Mouse (Mus musculus) brain, adult 2 months (tissue): ENCODE results near the gene Fpr1.
A peak's percentile ranks its signal among the peaks of the same experiment; 100 is the strongest.
"Not testable (repeated sequence)": the region's sequence is repeated elsewhere in the genome, so short reads cannot be mapped to it uniquely, and the experiment has no call there.

ENCODE experiments used
- DNase-seq: peaks from one replicate; pipeline ENCODE4 v3.0.0; 2011; ENCODE audit warnings: low read depth, low spot score

Gene Fpr1

DNA sequence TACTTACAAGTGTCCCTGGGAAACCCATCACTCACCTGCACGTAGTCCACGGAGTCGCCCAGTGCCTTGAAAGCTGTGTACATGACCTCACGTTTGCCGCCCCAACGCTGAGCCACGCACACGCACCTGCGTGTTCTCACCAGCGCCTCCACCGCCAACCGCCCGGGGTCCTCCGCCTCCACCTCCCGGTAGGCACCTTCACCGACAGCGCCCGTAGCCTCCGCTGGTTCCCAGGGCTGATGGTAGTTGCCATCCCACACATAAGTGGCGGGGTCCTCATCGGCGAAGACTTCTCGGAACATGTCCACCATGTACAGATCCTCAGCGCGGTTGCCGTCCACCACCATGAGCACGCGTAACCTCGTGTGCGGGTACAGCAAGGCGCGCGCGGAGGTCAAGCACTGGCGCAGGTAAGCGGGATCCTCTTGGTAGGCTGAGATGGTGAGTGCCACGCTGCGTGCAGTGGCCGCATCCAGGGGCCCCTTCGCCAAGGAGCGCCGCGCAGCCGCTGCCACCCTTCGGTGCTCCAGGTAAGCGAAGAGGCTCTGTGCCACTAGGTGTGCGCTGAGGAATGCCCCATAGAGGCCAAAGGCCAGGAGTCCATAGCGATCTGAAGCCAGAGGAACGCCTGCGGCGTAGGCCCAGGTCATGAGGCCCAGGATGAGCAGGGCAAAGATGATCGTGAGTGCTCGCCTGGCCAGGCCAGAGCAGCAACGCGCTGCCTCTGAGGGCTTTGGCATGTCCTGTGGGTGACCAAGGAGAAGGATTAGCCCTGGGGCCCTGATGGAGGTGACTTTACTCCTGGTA lies 33.6 kb downstream of the Fpr1 start:
- peak; percentile 59 for DNase-seq

DNA sequence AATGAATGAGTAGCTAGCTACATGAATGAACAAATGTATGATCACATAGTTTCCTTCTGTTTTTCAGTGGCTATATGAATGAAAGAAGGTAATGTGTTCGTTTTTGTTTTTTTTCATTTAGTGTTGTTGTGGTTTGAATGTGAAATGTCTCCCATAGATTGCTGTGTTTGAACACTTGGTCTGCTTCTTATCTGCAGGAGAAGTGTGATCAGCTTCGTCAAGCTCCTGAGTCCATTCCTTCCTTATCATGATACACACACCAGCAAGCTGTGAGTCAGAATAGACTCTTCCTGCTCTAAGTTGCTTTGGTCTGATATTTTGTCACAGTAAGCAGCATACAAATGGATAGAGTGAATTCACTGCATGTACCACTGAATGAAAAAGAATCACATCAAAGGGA lies 34.8 kb downstream of the Fpr1 start:
- DNase-seq = no peak

DNA sequence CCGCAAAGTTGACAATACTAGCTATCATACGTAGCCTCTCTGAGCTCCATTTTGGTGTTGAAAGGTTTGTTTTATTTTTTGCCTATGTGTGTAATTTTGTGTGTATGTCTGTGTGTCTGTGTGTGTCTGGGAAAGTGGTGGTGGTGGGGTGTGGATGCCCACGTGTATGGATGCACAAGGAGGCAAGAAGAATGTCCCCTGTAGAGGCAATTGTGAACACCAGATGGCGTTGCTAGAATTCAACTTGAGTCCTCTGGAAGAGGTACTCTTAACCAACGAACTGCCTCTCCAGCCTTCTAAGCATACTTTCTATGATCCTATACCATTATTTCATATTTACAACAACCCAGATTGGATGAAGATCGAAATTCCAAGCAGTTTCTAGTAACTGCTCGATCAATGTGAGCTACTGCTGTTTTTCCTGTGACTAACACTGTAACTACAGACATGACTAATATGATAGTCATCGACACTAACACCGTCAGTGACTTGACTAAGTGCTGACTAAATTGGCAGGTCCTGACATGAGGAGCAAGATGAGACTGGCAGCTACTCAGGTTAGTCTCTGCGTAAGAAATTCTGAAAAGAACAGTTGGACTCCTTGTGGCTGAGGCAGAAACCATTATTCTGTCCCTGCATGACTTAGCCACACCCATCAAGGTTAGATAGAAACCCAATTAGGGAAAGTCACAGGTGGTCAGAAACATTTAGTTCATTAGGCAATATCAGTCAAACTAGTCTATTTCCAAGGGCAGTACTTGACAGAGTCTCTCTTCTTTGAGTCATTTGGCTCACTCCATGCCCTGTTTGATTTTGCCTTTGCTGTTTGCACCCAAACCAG lies 38.3 kb downstream of the Fpr1 start:
- peak; percentile 65 for DNase-seq

DNA sequence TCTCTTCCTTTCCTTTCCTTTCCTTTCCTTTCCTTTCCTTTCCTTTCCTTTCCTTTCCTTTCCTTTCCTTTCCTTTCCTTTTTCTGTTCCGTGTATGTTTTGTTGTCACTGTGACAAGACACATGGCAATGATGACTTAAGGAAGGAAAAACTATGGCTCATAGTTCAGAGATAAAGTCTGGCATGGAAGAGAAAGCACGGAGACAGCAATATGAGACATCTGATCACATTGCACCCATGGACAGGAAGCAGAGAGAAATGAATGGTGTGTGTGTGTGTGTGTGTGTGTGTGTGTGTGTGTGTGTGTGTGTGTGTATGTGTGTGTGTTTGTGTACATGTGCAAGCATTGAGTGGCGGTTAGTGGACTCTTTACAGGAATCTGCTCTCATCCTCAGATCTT lies 39.1 kb downstream of the Fpr1 start:
- not testable (repeated sequence) for DNase-seq

DNA sequence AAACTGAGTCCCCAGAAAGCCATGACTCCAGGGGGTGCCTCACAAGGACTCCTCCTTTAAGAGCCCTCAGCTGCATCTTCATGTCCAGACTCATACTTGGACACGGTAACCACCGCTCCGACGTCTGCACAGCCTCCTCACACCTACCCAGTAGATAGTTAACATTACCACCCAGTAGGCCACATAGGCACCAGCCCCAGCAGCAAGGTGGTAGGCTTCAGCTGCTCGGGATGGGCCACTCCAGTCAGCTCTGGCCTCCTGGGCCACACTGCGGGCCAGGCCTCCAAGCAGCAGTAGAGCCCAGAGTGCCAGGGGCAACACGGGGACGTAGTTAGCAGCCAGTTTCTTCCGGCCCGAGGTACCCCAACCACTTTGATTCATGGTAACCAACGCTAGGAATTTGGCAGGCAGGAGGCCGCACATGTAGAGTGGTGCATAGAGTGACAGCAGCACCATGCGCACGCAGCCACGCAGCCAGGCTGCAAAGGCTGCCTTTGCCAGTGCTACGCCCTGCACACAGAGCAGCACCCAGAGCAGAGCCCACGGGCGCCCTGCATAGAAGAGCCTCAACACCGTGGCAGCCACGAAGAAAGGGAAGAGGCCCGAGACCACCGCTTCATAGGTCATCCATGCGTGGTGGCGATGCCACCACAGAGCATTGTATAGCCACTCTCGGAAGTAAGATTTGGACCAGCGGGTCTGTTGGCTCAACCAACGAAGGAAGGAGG lies 40.0 kb downstream of the Fpr1 start:
- DNase-seq = no peak

DNA sequence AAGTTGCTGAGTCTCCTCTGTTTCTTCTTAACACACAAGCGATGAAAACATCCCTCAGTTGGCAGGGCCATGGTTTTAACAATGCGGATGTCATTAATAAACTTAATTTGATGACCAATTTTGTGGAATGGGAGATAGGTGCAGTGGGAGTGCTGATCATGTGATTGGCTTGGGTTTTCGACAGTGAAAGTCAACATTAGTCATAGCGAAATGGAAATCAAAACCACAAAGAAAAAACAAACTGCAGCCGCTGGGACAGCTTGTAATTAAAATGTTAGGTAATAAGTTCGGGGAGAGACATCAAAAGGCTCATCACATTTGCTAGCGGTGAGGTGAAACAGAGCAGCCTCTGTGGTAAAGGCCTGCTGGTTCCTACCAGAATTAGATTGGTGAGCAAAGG lies 42.9 kb downstream of the Fpr1 start:
- DNase-seq = no peak

DNA sequence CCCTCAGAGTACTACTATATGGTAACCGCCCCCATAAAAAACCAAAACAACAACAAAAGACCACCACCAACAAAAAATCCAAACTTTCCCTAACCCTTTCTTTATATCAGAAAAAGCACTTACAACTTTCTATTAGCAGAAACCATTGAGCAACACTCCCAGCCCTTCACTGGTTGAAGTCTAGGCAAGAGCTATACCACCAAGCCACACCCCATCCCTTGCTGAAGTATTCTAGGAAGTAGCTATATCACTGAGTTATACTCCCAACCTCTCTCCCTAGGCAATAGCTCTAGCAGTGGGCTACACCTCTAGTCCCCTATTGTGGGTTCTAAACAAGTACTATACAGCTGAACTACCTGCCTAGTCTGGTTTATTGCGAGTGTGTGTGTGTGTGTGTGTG lies 44.5 kb downstream of the Fpr1 start:
- DNase-seq = no peak

DNA sequence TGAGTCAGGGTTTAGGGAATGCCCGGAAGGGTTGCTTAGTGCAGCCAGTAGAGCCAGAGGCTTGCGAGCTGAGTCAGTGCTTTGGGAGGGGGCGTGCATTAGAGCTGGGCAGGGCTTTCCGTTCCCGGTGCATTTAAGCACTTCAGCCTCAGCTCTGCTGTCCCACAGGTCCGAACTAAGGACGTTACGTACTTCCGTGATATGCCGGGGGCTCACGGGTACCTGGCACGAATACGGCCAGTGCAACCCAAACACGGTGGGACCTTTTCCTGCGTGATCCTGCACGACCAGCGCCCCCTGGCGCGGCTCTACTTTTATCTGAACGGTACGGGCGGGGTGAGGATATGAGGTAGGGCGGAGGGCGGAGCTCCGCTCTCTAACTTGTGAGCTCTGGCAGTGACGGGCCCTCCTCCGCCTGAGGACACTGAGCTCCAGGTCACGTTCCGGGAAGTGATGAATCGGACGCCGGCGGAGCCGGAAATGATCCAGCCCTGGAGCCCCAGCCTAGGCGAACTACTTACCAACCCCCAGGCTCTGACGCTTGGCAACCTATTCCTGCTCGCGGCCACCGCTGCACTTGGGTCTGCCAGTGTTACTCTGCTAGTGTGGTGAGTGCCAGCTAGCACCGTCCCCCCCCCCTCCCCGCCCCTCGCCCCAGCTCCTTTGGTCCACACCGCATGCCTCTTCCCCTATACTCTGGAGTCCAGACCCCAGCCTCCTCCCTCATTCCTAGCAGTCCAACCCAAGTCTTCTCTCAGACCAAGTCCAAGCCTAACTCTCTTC lies 45.6 kb downstream of the Fpr1 start:
- peak; percentile 99 for DNase-seq

DNA sequence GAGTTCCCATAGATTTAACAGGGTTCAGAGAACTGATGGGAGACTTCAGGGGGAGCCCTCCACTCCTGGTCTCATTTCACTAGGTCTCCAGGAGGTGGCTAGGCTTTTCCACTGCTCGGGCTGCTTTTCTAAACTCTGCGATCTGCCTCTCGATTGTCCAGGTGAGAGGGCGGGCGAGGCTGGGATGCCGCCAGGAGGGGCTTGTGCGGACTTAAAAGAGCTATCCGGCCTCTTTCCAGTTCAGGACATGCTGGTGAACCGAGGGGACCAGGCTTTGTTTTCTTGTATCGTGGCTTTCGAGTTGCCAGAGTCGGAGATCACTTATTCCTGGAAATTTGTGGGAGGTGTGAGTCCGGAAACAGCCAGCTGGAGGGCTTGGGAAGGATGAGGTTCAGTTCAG lies 46.3 kb downstream of the Fpr1 start:
- no peak for DNase-seq

DNA sequence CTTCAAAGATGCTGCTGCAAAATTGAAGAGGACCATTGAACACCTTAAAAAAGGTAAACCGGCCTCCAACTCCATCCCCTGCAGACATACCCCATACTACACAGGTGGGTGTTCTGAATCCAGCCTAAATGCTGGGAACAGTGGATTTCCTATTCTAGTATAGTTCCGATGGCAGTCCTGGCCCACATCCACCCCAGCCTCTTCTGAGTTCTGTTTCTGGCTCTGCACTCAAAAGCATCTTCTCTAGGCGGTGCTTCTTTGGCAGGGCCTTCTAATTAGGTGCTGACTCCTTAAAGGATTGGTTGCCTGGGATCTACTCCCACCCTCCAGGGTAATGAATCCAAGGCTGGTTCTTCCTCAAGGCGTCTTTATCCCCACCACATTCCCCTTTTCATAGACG lies 47.6 kb downstream of the Fpr1 start:
- peak; percentile 49 for DNase-seq

DNA sequence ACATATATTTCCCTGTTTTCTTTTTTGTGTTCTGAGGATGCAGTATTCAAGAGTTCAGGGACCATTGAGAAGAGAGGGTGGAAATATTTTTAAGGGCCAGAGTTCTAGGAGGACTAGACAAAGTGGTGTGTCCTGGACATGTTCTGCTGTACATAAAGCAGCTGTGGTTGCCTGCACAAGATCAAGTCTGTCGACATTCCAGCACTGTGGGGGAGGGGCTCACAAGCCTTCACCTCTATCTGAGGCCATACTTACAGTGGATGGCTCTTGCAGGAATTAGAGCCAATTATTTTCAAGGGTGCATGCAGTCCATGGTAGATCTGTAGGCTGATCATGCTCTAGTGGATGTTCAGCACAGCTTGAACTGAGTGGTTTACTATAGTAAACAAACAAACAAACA lies 48.8 kb downstream of the Fpr1 start:
- no peak for DNase-seq

DNA sequence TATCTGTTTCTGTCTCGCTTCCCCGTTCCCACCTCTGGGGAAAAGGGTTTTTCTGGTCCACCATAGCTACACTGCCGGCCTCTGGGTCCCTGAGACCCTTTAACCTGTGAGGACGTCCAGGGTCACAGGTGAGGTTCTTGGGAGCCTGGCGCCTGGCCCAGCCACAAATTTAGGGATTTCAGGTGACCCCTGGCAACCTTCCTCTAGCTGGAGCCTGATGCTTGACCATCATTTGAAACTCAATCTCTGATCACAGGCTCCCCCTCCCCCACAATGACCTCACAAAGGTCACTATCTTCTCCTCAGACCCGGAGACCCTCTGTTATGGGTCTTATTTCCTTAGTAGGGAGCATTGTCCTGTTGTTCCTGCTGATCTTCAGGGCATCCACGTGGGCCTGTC lies 53.0 kb downstream of the Fpr1 start:
- DNase-seq = no peak

DNA sequence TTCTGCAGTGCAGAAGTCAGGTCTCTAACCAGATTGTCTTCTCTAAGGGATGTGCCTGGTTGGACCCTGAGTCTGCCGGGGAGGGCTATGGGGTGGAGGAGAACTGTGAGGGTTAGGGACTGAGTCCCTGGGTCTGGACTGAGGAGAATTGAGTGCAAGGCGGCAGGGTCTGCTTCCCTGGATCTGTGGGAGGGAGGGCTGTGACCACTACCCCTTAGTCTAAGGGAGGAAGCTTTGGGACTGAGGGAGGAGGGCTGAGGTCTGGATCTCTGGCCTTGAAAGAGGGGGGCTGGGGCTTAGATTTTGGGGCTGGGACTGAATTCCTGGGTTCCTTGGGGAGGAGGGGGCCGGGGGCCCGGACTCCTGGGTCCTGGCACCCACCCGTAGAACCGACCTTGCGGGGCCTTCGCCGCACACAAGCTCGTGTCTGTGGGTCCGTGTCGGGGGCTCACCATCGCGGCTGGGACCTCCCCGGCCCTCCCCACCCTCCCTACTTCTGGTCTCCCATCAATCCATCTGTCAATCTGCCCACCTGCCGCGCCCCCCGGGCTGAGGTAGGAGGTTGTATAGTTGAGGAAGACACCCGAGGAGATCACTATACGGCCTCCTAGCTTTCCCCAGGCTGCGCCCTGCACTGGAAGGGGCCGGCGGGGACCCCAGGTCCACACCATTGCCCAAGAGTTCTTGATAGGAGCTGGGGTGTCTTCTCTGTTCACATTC lies 53.8 kb downstream of the Fpr1 start:
- no peak for DNase-seq

DNA sequence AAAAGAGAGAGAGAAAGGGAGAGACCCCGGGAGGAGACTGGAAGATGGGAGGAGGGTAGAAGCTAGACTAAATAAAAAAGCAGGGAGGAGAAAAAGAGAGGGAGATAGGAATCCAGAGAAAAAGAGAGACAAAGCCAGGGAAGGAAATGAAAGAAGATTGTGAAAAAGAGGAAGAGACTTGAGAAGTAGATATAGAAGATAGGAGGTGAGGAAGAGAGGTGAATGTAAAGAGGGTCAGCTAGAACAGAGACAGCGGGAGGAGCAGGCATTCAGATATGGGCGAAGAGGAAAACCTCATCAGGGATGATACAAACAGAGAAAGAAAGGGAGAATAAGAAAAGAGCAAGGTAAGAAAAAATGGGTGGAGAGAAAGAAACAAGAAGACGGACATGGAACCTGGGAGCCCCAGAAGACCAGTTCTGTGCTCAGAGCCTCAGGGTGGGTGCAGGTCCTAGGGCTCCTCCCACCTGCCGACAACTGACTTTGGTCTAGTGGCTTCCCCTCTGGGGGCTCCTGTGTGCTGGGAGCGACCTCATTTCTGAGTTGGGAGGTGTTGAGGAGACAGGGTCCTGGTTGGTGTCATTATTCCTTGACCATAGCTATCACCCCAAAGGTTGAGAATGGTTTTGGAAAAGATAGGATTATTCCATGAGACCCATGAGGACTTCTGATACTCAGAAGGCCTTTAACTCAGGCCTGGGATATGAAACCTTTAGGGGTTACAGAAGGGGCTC lies 54.5 kb downstream of the Fpr1 start:
- DNase-seq = peak; percentile 24

DNA sequence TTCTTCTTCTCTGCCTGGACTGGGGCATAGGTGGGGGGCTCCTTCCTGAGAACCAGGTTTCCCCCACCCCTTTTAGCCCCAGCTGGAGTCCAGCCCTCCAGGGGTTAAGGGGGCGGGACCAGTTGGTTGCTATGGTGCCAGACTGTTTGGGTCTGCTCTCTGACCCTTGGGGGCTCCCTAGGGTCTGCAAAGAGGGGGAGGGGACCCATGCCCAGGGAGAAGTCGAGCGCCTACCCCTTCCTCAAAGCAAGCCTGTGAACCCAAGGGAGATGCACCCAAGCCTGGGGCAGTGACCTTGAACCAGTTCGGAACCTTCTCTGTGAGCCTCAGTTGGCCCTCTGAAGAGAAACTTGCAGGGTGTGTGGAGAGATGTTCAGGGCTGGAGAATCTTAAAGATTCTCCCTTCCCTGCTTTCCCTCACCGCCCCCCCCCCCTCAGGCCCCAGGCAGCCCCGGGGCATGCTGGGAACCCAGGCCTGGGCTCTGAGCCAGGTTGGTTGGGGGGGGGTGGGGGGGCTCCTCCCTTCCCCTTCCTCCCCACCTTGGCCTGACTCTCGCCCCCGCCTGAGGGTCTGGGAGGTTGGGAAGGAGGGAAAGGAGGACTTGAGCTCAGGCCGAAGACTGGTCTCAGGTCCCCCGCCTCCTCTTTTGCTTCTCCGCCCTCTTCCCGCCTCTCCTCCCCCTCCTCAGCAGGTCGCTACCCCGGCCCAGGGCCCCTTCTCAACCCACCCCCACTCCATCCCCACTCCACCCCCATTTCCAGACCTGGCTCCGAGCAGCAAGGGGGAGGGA lies 55.4 kb downstream of the Fpr1 start:
- DNase-seq = peak; percentile 75

DNA sequence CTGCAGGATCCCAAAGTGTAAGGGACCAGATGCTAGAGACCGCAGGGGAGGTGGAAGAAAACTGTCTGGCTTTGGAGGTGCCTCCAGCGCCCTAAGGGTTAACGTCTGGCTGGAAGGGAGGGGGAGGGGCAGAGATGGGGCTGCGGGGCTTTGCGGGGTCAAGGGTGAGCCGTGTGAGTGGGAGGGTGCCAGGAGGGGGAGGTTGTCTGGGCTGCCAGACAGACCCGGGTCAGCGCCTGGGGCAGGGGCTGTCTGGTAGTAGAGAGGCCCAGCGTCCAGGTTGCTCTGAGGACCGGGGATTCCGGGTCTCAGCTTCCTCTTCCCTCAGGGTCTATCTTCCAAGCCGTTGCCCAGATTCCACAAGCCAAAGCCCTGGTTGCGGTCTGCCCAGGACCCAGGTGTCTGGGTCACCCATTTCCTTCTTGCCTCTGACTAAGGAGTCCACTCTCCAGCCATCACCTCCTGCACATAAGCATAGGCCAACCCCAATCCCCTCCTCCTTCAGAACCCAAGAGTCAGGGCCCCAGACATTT lies 56.0 kb downstream of the Fpr1 start:
- DNase-seq = peak; percentile 49

DNA sequence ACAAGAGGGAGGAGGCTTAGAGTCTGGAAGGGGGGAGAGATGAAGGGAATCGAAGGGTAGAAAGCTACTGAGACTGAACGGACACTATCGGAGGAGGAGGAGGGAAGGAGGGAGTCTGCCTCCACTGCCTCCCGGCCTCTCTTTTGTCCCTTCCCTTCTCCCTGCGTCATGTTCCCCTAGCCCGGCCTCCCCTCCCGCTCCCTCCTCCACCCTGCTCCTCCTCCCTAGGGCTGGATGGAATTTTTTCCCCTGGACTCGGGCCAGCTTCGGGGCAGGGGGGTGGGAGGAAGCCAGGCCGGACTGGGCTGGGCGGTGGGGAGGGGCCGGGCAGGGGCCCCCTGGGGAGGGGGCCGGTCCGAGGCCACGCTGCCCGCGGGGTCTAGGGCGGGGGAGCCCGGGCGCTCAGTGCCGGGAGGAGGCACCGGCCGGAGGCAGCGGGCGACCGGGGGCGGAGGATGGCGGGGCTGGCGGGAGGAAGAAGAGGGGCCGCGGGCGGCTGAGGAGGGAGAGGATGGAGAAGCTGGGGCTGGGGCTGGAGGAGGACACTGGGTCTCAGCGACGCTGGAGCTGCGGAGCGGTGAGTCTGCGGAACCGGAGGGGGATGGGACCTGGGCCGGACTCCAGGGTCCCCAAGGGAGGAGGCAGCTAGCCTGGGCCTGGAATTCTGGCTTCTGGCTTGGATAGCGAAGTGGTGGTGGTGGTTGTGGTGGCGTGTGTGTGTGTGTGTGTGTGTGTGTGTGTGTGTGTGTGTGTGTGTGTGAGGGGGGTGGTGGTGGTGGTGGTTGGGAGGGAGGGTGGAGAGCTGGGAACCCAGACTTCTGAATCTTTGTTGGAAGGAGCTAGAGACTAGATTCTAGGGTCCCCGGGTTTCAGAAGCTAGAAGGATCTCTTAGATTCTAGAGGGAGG lies 56.7 kb downstream of the Fpr1 start, which contains the start of gene Spaca6:
Gene Spaca6, plus strand, starts transcription at position 408 of the 907 bp plus-strand sequence.
- DNase-seq = peak; percentile 98
